Mouse (Mus musculus) limb, embryonic 10.5 days (tissue): ENCODE measurements around the gene Mgst3. TPM values are rescaled to one million over a fixed set of nuclear protein-coding genes. Genes with fewer than 3 reads are reported as not detected.
A peak's percentile ranks its signal among the peaks of the same experiment; 100 is the strongest.
"Not testable (repeated sequence)": the region's sequence is repeated elsewhere in the genome, so short reads cannot be mapped to it uniquely, and the experiment has no call there.

ENCODE experiments used
- DNase-seq: peaks from one replicate; pipeline ENCODE4 v3.0.0-alpha.2; 2017; ENCODE audit warnings: low spot score
- H3K27ac ChIP-seq: fragments of 300-500 bp; sonication (generic); 2 replicates; pipeline ENCODE4 v1.5.1; 2016; ENCODE audit warnings: mild to moderate bottlenecking
- H3K27me3 ChIP-seq: fragments of 300-500 bp; sonication (generic); 2 replicates; pipeline ENCODE4 v1.6.1; 2016; ENCODE audit warnings: low read depth, mild to moderate bottlenecking; ENCODE audit not compliant: poor library complexity, severe bottlenecking
- H3K36me3 ChIP-seq: fragments of 300-500 bp; sonication (generic); 2 replicates; pipeline ENCODE4 v1.6.1; 2016; ENCODE audit warnings: mild to moderate bottlenecking, moderate library complexity
- H3K4me1 ChIP-seq: fragments of 300-500 bp; sonication (generic); 2 replicates; pipeline ENCODE4 v1.6.1; 2016
- H3K4me3 ChIP-seq: fragments of 300-500 bp; sonication (generic); 2 replicates; pipeline ENCODE4 v1.5.1; 2016; ENCODE audit warnings: mild to moderate bottlenecking, moderate library complexity
- H3K9me3 ChIP-seq: fragments of 300-500 bp; sonication (generic); replicated peaks from 2 replicates; pipeline ENCODE4 v1.6.1; 2016; ENCODE audit warnings: mild to moderate bottlenecking
- WGBS: fragments of 180-500 bp; shearing (Covaris S2); methylation state at CpG from one replicate; pipeline ENCODE4 v1.1.7; 2016; 5-methylcytosine and 5-hydroxymethylcytosine counted together
- microRNA-seq: library from miRNA; unstranded; fragments of <30 nt; microRNA quantifications from one replicate; pipeline ENCODE4, GENCODE M21; 2017
- polyA plus RNA-seq: library from polyadenylated mRNA; unstranded; fragments of >200 nt; fragmentation: Nextera tagmentation; extraction: Ambion mirVana; gene quantifications from 2 replicates; pipeline ENCODE4 v1.2.1, GENCODE M21; 2016

Mgst3 gene
- polyA plus RNA-seq, 1 experiment from 2014 or later, result 47.6 TPM

GRCm38 (mm10) chr1:167345994-167346520 is 47.6 kb downstream of the Mgst3 start:
- WGBS, result 92% methylated on average over 10 of the region's 10 CpGs
- not testable (repeated sequence) for DNase-seq, H3K9me3 ChIP-seq, H3K36me3 ChIP-seq, H3K4me3 ChIP-seq, H3K27ac ChIP-seq
- peaks cover 17% of the 10 kb centered on the region for H3K4me1 ChIP-seq
- peaks cover 11% of the 10 kb centered on the region for H3K27me3 ChIP-seq

GRCm38 (mm10) chr1:167342831-167343230 is 50.8 kb downstream of the Mgst3 start:
- Histone ChIP-seq H3K36me3 (no peaks in the 10 kb centered on the region), H3K4me1 (peaks cover 6% of the 10 kb centered on the region), H3K9me3 (no peaks in the 10 kb centered on the region), H3K4me3 (no peak overlapping the region), H3K27ac (no peak overlapping the region), H3K27me3 (peaks cover 34% of the 10 kb centered on the region)
- 90% methylated on average over 10 of the region's 10 CpGs for WGBS
- DNase-seq, result no peak

- DNase-seq, result no peak
- no peak overlapping the region for H3K4me3 ChIP-seq
- 89% methylated on average over 3 of the region's 3 CpGs for WGBS
- H3K27ac ChIP-seq, result no peak overlapping the region
- H3K4me1 ChIP-seq, result peaks cover 6% of the 10 kb centered on the region
- H3K27me3 ChIP-seq, result peaks cover 34% of the 10 kb centered on the region
- H3K9me3 ChIP-seq, result no peaks in the 10 kb centered on the region
- H3K36me3 ChIP-seq, result no peaks in the 10 kb centered on the region
Observed at GRCm38 (mm10) chr1:167340910-167341528, 52.6 kb downstream of the Mgst3 start.

DNA sequence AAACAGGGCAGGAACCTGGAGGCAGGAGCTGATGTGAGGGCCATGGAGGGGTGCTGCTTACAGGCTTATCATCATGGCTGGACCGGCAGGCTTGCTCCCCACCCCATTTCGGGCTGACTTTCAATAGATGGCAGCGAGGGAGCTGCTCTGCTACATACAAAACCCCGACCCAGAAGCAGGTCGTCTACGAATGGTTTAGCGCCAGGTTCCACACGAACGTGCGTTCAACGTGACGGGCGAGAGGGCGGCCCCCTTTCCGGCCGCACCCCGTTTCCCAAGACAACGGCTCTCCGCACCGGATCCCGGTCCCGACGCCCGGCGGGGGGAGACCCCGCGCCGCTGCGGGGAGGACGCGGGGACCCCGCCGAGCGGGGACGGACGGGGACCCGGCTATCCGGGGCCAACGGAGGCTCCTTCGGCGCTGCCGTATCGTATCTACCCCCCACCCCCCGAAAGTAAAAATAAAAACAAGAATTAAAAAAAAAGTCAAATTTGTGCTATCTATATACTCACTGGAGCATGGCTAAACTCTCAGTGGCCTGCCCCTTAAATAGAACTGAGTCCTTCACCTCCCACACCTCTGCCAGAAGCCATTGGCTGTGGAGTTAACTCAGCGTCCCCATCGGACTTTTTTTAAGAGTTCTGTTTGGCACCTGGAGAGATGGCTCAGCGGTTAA is 53.4 kb downstream of the Mgst3 start:
- DNase-seq, result peak; percentile 42
- peaks cover 6% of the 10 kb centered on the region for H3K4me1 ChIP-seq
- WGBS, result 3% methylated on average over 47 of the region's 47 CpGs
- no peaks in the 10 kb centered on the region for H3K36me3 ChIP-seq
- peak overlapping the region; percentile 54 for H3K4me3 ChIP-seq
- H3K27ac ChIP-seq, result no peak overlapping the region
- H3K27me3 ChIP-seq, result peaks cover 34% of the 10 kb centered on the region
- no peaks in the 10 kb centered on the region for H3K9me3 ChIP-seq

GRCm38 (mm10) chr1:167339177-167339781 is 54.4 kb downstream of the Mgst3 start:
- Histone ChIP-seq H3K36me3 (no peaks in the 10 kb centered on the region), H3K9me3 (no peaks in the 10 kb centered on the region), H3K4me1 (peaks cover 6% of the 10 kb centered on the region), H3K27me3 (peaks cover 34% of the 10 kb centered on the region), H3K27ac (no peak overlapping the region), H3K4me3 (no peak overlapping the region)
- no peak for DNase-seq
- 73% methylated on average over 9 of the region's 9 CpGs for WGBS

- DNase-seq, result peak; percentile 90
- H3K9me3 ChIP-seq, result no peaks in the 10 kb centered on the region
- peaks cover 34% of the 10 kb centered on the region for H3K27me3 ChIP-seq
- peaks cover 6% of the 10 kb centered on the region for H3K4me1 ChIP-seq
- 24% methylated on average over 12 of the region's 12 CpGs for WGBS
- no peak overlapping the region for H3K4me3 ChIP-seq
- H3K36me3 ChIP-seq, result peaks cover 6% of the 10 kb centered on the region; the same call in 1 of the 2 replicates
- no peak overlapping the region for H3K27ac ChIP-seq
Observed at GRCm38 (mm10) chr1:167337463-167338095, 56.1 kb downstream of the Mgst3 start.

GRCm38 (mm10) chr1:167336398-167336797 is 57.2 kb downstream of the Mgst3 start:
- no peak for DNase-seq
- Histone ChIP-seq H3K4me1 (peaks cover 6% of the 10 kb centered on the region), H3K36me3 (peaks cover 18% of the 10 kb centered on the region), H3K4me3 (no peak overlapping the region), H3K27ac (no peak overlapping the region), H3K27me3 (peaks cover 27% of the 10 kb centered on the region), H3K9me3 (no peaks in the 10 kb centered on the region)
- WGBS, result 83% methylated on average over 3 of the region's 3 CpGs

GRCm38 (mm10) chr1:167331106-167331505 is 62.5 kb downstream of the Mgst3 start:
- no peaks in the 10 kb centered on the region for H3K27me3 ChIP-seq
- no peak overlapping the region for H3K4me3 ChIP-seq
- no peak overlapping the region for H3K27ac ChIP-seq
- H3K9me3 ChIP-seq, result no peaks in the 10 kb centered on the region
- 94% methylated on average over 8 of the region's 8 CpGs for WGBS
- no peak for DNase-seq
- H3K36me3 ChIP-seq, result peaks cover 62% of the 10 kb centered on the region
- H3K4me1 ChIP-seq, result no peaks in the 10 kb centered on the region

DNA sequence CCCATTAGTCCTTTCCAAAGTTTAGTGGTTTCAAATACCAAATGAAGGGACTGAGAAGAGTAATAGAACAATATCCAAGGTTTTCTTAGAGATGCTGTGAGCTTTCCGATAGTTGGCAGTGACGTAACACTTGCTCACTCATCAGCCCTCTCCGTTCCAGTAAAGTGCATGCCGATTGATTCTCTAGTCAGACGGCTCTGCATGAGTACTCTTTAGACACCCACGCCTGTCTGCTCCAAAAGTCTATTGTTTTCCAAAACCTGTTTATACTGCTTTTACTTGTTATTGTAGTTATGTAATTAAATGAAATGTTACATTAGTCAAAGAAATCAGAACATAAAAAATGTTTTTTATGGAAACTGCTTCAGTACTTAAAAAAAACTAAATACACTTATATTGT is 64.9 kb downstream of the Mgst3 start:
- DNase-seq, result no peak
- no peaks in the 10 kb centered on the region for H3K4me1 ChIP-seq
- no peaks in the 10 kb centered on the region for H3K27me3 ChIP-seq
- no peak overlapping the region for H3K27ac ChIP-seq
- no peaks in the 10 kb centered on the region for H3K9me3 ChIP-seq
- peaks cover 79% of the 10 kb centered on the region for H3K36me3 ChIP-seq
- 94% methylated on average over 6 of the region's 6 CpGs for WGBS
- H3K4me3 ChIP-seq, result no peak overlapping the region

Small RNA genes lying within 50 kb of the gene (microRNA-seq; reads per million reads assigned to microRNA genes)
- 6.4 reads per million, percentile 12 among the genes with 10 or more reads in this experiment for gene Gm25911

Other genes with a start within 250 kb of the Mgst3 start
- gene Uck2, start 108.5 kb downstream of the Mgst3 start, polyA plus RNA-seq, result 138 and 172 TPM in 2 replicates
- gene Tmco1, start 85.5 kb downstream of the Mgst3 start, polyA plus RNA-seq, result 60.9 and 64.4 TPM in 2 replicates
- 41.2 and 43.5 TPM in 2 replicates for gene Aldh9a1, start 43.9 kb downstream of the Mgst3 start, polyA plus RNA-seq
- not detected in 2 replicates for gene Lrrc52, start 72.9 kb upstream of the Mgst3 start, polyA plus RNA-seq
- 1.7 and 2.6 TPM in 2 replicates for gene Rxrg, start 204.5 kb upstream of the Mgst3 start, polyA plus RNA-seq